Comparison of ENCODE assay signal across 19 mouse cellular contexts in genomic region chr10:120628066-120628465, GRCm38 (mm10).
DNase-seq lines count a peak whose midpoint lies in the region; ATAC-seq and TF ChIP-seq lines count a peak whose summit lies in the region.
"Had no signal": no experiment of that assay in that cellular context is flagged by ENCODE, and none has a peak within 500 bp of the region (broad histone marks: within the 10 kb centered on the region; RNA-seq: fewer than 3 reads in every experiment).

No protein-coding gene starts in this region.

- H3K27ac ChIP-seq in kidney, embryonic 16.5 days (ENCODE audit: low read length) = no peak overlapping the region
- H3K27ac ChIP-seq in intestine, postnatal 0 days (ENCODE audit: low read depth, low read length) = no peak overlapping the region
- H3K27ac ChIP-seq: forebrain, embryonic 15.5 days; heart, embryonic 13.5 days had no signal

- peaks cover 3% of the 10 kb centered on the region; the same call in 1 of the 2 replicates for H3K4me1 ChIP-seq in kidney, embryonic 16.5 days (ENCODE audit: insufficient read depth, low read length)
- H3K4me1 ChIP-seq in intestine, postnatal 0 days (replicated peaks; ENCODE audit: control insufficient read depth, insufficient read depth, low read length) = no peaks in the 10 kb centered on the region
- H3K4me1 ChIP-seq: heart, embryonic 13.5 days; megakaryocyte, embryonic 14.5 days had no signal

- H3K36me3 ChIP-seq in kidney, embryonic 16.5 days (ENCODE audit: insufficient read depth, low read length) = no peaks in the 10 kb centered on the region
- H3K36me3 ChIP-seq in intestine, postnatal 0 days (ENCODE audit: control insufficient read depth, insufficient read depth) = no peaks in the 10 kb centered on the region
- H3K36me3 ChIP-seq: forebrain, embryonic 15.5 days; heart, embryonic 13.5 days had no signal

- H3K9me3 ChIP-seq in kidney, embryonic 16.5 days (ENCODE audit: low read length) = no peaks in the 10 kb centered on the region
- no peaks in the 10 kb centered on the region for H3K9me3 ChIP-seq in intestine, postnatal 0 days (ENCODE audit: control insufficient read depth)
- H3K9me3 ChIP-seq: forebrain, embryonic 15.5 days; heart, embryonic 13.5 days; megakaryocyte, embryonic 14.5 days had no signal

- peak; percentile 78 for DNase-seq in heart, adult 11 months
- no peak for DNase-seq in heart, postnatal 25 days (ENCODE audit: low spot score)
- DNase-seq in NIH3T3 (ENCODE audit: low read depth) = peak; percentile 73
- peak; percentile 68 for DNase-seq in fibroblast of lung, adult 2 months (ENCODE audit: low read depth)
- DNase-seq in naive thymus-derived CD4-positive, alpha-beta T cell, adult 2 months (ENCODE audit: low read depth) = peak; percentile 32
- DNase-seq: adrenal gland, postnatal 25 days; cerebellum, adult 9-10 months; liver; lung, adult 18-20 months; right cerebral cortex, postnatal 4 days; thymus, postnatal 36 days had no signal

- WGBS in kidney, embryonic 16.5 days = 74% methylated on average over 5 of the region's 5 CpGs
- WGBS in intestine, postnatal 0 days = 60% methylated on average over 5 of the region's 5 CpGs

- H3K27me3 ChIP-seq in kidney, embryonic 16.5 days (ENCODE audit: insufficient read depth, low read length) = no peaks in the 10 kb centered on the region
- H3K27me3 ChIP-seq in intestine, postnatal 0 days (replicated peaks; ENCODE audit: control insufficient read depth, insufficient read depth, low read length) = no peaks in the 10 kb centered on the region
- H3K27me3 ChIP-seq: forebrain, embryonic 15.5 days; megakaryocyte, embryonic 14.5 days had no signal

- no peak overlapping the region for H3K9ac ChIP-seq in kidney, embryonic 16.5 days (replicated peaks; ENCODE audit: low read length)
- no peak overlapping the region for H3K9ac ChIP-seq in intestine, postnatal 0 days (ENCODE audit: low read depth, low read length)
- H3K9ac ChIP-seq: forebrain, embryonic 15.5 days; heart, embryonic 13.5 days had no signal

- no peak overlapping the region for H3K4me3 ChIP-seq in kidney, embryonic 16.5 days (ENCODE audit: low read length)
- no peak overlapping the region for H3K4me3 ChIP-seq in intestine, postnatal 0 days (ENCODE audit: low read depth, low read length)
- H3K4me3 ChIP-seq: forebrain, embryonic 15.5 days; heart, embryonic 13.5 days; megakaryocyte, embryonic 14.5 days had no signal

- no peak overlapping the region for H3K4me2 ChIP-seq in kidney, embryonic 16.5 days (replicated peaks; ENCODE audit: low read depth, low read length)
- no peak overlapping the region for H3K4me2 ChIP-seq in intestine, postnatal 0 days (replicated peaks; ENCODE audit: low read depth)
- H3K4me2 ChIP-seq: forebrain, embryonic 15.5 days; heart, embryonic 13.5 days had no signal

- intact Hi-C loops in heart, postnatal 25 days (cut with DNase I) = no loop called here

- ATAC-seq in kidney, embryonic 16.5 days (ENCODE audit: low FRiP score, low TSS enrichment) = no peak
- no peak for ATAC-seq in erythroid progenitor cell, adult 5-6 weeks (replicated peaks; ENCODE audit: low FRiP score, poor library complexity, severe bottlenecking)
- ATAC-seq in intestine, postnatal 0 days = no peak
- ATAC-seq: activated CD4-positive, CD25-positive, alpha-beta regulatory T cell, adult 4 months; forebrain, embryonic 15.5 days; midbrain, embryonic 16.5 days had no signal

- TF ChIP-seq CTCF in intestine, postnatal 0 days (IDR thresholded peaks at IDR 0.05; ENCODE audit: low read depth) = no peak
